Mouse (Mus musculus): ENCODE data around the gene Serpina3m.
"Not testable (repeated sequence)": the region's sequence is repeated elsewhere in the genome, so short reads cannot be mapped to it uniquely, and the experiment has no call there.

Gene Serpina3m

DNA sequence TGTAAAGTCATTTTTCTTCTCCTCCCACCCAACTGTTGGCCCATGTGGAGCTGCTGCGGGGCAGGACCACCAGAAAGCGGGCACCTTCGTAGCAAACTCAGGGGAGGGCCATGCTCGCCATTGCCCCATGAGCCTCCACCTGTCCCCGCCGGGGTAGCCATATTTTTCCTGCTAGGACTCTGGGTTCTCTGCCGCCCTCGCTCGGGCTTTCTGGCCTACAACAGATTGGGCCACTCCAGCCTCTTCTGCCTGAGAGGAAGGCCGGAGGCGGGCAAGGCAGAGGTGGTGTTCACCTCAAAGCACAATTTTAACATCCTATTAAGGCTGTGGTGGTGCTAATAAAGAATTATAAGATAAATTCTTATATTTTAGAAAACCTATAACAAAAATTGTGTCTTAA, 41.6 kb downstream of the Serpina3m start:
- H3K9me3 ChIP-seq (ENCODE audit: low read length): peaks cover 61% of the 10 kb centered on the region
- TF ChIP-seq CTCF (conservative IDR thresholded peaks at IDR 0.05; ENCODE audit: low read length): no peak
- no peak for TF ChIP-seq POU5F1 (IDR thresholded peaks at IDR 0.05; ENCODE audit: borderline replicate concordance, low read length)
- no peak for TF ChIP-seq NANOG (IDR thresholded peaks at IDR 0.05; ENCODE audit: borderline replicate concordance, low read length)

DNA sequence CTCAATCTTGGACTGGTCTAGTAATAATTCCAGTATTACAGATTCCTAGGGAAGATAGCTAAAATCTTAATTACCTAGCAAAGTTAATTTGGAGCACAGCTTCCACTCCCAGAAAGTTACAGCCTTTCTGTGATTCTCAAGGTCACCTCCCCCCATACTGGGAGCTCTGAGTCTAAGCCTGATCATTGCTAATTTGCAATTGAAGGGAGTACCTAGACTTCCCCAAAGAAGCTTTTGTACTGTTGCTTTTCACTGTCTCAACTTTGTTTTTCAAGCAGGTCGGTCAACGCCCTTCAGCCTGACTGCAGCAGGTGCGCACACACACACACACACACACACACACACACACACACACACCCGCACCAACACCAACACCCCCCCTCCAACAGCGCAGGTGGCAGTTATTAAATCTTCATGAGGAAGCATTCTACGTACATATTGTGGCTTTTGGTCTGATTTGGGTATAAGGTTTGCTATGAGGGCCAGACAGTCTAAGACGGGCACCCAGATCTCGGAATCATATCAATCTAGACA, 42.9 kb downstream of the Serpina3m start:
- H3K4me3 ChIP-seq (replicated peaks; ENCODE audit: low read length); H3K36me3 ChIP-seq (ENCODE audit: insufficient read depth, low read length); H3K27me3 ChIP-seq (ENCODE audit: insufficient read depth, low read length); H3K4me1 ChIP-seq (replicated peaks; ENCODE audit: low read depth, low read length): not testable (repeated sequence)
- H3K9me3 ChIP-seq (ENCODE audit: low read length): peaks cover 52% of the 10 kb centered on the region

More for the DNA sequence above, 41.6 kb downstream of the Serpina3m start:
- no peaks in the 10 kb centered on the region for H3K4me1 ChIP-seq (replicated peaks; ENCODE audit: low read depth, low read length)
- H3K36me3 ChIP-seq (ENCODE audit: insufficient read depth, low read length): no peaks in the 10 kb centered on the region
- no peaks in the 10 kb centered on the region for H3K27me3 ChIP-seq (ENCODE audit: insufficient read depth, low read length)
- H3K4me3 ChIP-seq (replicated peaks; ENCODE audit: low read length): no peak overlapping the region

DNA sequence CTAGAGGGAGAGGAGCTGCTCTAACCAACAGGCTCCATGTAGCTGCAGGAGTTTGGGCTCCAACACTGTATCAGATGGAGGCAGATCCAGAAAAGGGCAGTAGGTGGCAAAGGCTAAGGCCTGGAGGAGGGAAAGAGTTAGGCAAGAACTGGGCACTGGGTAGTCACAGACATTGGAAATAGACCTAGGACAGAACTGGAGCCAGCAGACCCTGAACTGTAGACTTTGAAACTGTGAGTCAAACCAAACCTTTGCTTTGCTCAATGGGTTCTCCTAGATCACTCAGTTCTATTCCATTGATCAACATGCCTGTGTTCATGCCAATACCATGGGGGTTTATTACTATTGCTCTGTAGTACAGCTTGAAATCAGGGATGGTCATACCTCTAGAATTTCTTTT, 47.7 kb downstream of the Serpina3m start:
- H3K4me1 ChIP-seq (replicated peaks; ENCODE audit: low read depth, low read length); H3K27me3 ChIP-seq (ENCODE audit: insufficient read depth, low read length); H3K4me3 ChIP-seq (replicated peaks; ENCODE audit: low read length); H3K36me3 ChIP-seq (ENCODE audit: insufficient read depth, low read length): not testable (repeated sequence)
- H3K9me3 ChIP-seq (ENCODE audit: low read length): peaks cover 14% of the 10 kb centered on the region

DNA sequence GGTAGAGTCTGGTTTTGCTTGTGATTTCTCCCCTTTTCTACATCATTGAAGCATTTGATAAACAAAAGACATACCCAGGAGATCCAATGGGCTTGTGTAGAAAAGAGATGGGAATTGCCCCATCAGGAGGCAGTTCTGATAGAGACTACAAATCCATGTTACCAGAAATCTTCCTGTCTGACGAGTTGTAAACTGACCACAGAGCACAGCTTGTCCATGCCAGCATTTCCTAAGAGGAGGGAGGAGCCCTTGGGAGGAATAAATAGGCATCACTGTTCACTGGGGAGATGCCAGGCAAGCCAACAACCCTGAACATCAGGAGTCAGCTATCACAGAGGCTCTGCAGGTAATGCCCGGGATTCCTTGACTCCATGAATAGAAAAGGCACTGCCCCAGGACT, 48.6 kb downstream of the Serpina3m start:
- not testable (repeated sequence) for H3K4me1 ChIP-seq (replicated peaks; ENCODE audit: low read depth, low read length); H3K36me3 ChIP-seq (ENCODE audit: insufficient read depth, low read length); H3K27me3 ChIP-seq (ENCODE audit: insufficient read depth, low read length); H3K4me3 ChIP-seq (replicated peaks; ENCODE audit: low read length)
- peaks cover 14% of the 10 kb centered on the region for H3K9me3 ChIP-seq (ENCODE audit: low read length)

DNA sequence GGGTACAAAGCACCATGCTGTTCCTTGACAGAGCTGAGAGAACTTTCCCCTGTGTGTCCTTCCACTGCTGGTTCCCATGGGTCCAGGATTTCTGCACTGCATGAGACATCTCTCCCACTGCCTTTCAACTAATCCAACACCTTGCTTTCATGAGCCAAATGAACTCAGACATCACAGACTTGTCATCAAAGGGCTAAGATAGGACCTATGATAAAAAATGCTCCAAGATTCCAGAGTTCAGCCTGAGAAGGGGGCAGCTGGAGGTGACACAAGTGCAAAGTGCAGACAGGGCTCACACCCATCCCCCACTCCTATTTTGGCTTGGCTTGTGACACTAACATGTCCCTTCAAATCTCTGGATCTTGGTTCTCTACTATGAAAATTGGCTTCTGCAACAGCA, 50.2 kb downstream of the Serpina3m start:
- Histone ChIP-seq H3K4me1 (replicated peaks; ENCODE audit: low read depth, low read length) (no peaks in the 10 kb centered on the region), H3K36me3 (ENCODE audit: insufficient read depth, low read length) (no peaks in the 10 kb centered on the region), H3K27me3 (ENCODE audit: insufficient read depth, low read length) (no peaks in the 10 kb centered on the region), H3K9me3 (ENCODE audit: low read length) (peaks cover 7% of the 10 kb centered on the region; the same call in 1 of the 2 replicates), H3K4me3 (replicated peaks; ENCODE audit: low read length) (no peak overlapping the region)
- TF ChIP-seq CTCF (conservative IDR thresholded peaks at IDR 0.05; ENCODE audit: low read length) (no peak), NANOG (IDR thresholded peaks at IDR 0.05; ENCODE audit: borderline replicate concordance, low read length) (no peak), POU5F1 (IDR thresholded peaks at IDR 0.05; ENCODE audit: borderline replicate concordance, low read length) (no peak)

DNA sequence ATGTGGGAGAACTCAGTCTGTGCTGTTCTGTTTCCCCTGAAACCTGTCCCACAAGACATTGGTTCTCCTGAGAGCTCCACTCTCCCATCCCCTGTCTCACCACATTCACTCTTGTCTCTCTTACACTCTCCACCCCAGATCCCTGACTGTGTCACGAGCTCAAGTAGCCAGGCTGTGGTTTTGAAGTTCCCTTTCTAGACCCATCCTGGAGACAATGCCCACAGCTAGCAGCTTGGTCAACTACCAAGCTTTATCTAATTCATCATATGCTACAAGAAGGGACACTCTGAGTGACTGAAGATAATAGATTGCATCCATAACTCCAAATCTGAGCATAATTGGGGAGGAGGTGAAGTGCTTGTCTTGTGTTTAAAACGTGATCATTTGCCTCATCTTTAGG, 52.8 kb downstream of the Serpina3m start:
- not testable (repeated sequence) for H3K4me1 ChIP-seq (replicated peaks; ENCODE audit: low read depth, low read length); H3K36me3 ChIP-seq (ENCODE audit: insufficient read depth, low read length); H3K4me3 ChIP-seq (replicated peaks; ENCODE audit: low read length); H3K9me3 ChIP-seq (ENCODE audit: low read length); H3K27me3 ChIP-seq (ENCODE audit: insufficient read depth, low read length)

DNA sequence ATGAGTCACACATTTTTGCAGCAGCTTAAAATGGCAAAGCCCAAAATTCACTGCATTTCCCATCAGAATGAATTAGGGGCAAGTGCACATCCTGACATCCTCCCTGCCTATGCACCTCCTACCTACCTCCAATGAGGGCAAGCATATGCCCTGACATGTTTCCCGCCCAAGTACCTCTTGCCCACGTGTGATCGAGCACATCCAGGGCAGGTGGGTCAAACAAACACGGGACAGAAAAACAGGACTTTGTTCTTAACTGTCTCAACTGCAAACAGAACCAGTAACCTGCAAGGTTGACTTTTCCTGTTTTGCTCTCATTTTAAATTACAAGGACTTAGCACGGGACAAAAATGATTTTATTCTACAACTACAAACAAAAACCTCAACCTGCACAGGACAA, 65.7 kb downstream of the Serpina3m start:
- Histone ChIP-seq H3K36me3 (ENCODE audit: insufficient read depth, low read length) (no peaks in the 10 kb centered on the region), H3K4me1 (replicated peaks; ENCODE audit: low read depth, low read length) (no peaks in the 10 kb centered on the region), H3K4me3 (replicated peaks; ENCODE audit: low read length) (no peak overlapping the region), H3K9me3 (ENCODE audit: low read length) (no peaks in the 10 kb centered on the region), H3K27me3 (ENCODE audit: insufficient read depth, low read length) (peaks cover 5% of the 10 kb centered on the region; the same call in 1 of the 2 replicates)
- TF ChIP-seq NANOG (IDR thresholded peaks at IDR 0.05; ENCODE audit: borderline replicate concordance, low read length) (no peak), POU5F1 (IDR thresholded peaks at IDR 0.05; ENCODE audit: borderline replicate concordance, low read length) (no peak), CTCF (conservative IDR thresholded peaks at IDR 0.05; ENCODE audit: low read length) (no peak)

DNA sequence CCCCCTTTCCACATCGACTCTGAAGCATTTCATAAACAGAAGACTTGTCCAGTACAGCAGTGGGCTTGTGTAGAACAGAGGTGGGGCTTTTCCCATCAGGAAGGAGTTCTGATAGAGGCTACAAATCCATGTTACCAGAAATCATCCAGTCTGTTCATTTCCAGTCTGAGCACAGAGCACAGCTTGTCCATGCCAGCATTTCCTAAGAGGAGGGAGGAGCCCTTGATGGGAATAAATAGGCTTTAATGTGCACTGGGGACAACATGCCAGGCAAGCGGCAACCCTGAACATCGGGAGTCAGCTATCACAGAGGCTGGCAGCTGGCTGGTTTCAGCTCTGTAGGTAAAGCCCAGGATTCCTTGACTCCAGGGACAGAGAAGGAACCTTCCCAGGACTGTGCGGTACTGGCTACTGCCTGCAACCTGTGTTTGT, 68.2 kb downstream of the Serpina3m start, which contains the start of gene Serpina3n:
Gene Serpina3n (plus strand): TSS at position 276 of the 432 bp plus-strand sequence.
- H3K27me3 ChIP-seq (ENCODE audit: insufficient read depth, low read length): peaks cover 5% of the 10 kb centered on the region; the same call in 1 of the 2 replicates

DNA sequence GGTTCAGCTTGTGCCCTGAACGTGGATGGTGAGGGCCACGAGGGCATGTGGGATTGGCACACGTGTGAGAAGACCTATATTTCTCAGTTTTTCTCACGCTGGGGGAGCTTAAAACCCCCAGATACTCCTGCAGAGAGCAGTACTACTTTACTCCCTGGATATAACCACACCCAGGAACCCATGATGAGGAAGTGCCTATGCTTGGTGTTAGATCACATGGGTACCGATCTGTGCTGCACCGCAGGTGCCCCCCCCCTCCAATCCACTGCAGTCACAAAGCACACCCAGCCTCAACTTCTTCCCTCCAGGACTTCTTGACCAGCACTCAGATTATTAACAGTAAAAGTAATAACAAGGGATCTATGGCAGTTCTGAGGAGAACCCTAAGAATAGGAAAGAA, 74.2 kb downstream of the Serpina3m start:
- no peaks in the 10 kb centered on the region for H3K36me3 ChIP-seq (ENCODE audit: insufficient read depth, low read length)
- H3K9me3 ChIP-seq (ENCODE audit: low read length): no peaks in the 10 kb centered on the region
- TF ChIP-seq POU5F1 (IDR thresholded peaks at IDR 0.05; ENCODE audit: borderline replicate concordance, low read length) (no peak), CTCF (conservative IDR thresholded peaks at IDR 0.05; ENCODE audit: low read length) (no peak), NANOG (IDR thresholded peaks at IDR 0.05; ENCODE audit: borderline replicate concordance, low read length) (no peak)
- 0 out of 2 replicates have a peak, but pooled peaks cover 6% of the 10 kb centered on the region for H3K4me1 ChIP-seq (replicated peaks; ENCODE audit: low read depth, low read length)
- H3K27me3 ChIP-seq (ENCODE audit: insufficient read depth, low read length): no peaks in the 10 kb centered on the region
- H3K4me3 ChIP-seq (replicated peaks; ENCODE audit: low read length): no peak overlapping the region

More for the DNA sequence above, 68.2 kb downstream of the Serpina3m start, which contains the start of gene Serpina3n:
- H3K36me3 ChIP-seq (ENCODE audit: insufficient read depth, low read length): no peaks in the 10 kb centered on the region
- H3K4me1 ChIP-seq (replicated peaks; ENCODE audit: low read depth, low read length): no peaks in the 10 kb centered on the region
- TF ChIP-seq NANOG (IDR thresholded peaks at IDR 0.05; ENCODE audit: borderline replicate concordance, low read length) (no peak), CTCF (conservative IDR thresholded peaks at IDR 0.05; ENCODE audit: low read length) (no peak), POU5F1 (IDR thresholded peaks at IDR 0.05; ENCODE audit: borderline replicate concordance, low read length) (no peak)
- no peak within 1 kb of the TSS for H3K4me3 ChIP-seq (replicated peaks; ENCODE audit: low read length)
- no peaks in the 10 kb centered on the region for H3K9me3 ChIP-seq (ENCODE audit: low read length)

Measured in E14TG2a.4 (cell line).